Mouse (Mus musculus): ENCODE measurements around the gene Adora3.

DNA sequence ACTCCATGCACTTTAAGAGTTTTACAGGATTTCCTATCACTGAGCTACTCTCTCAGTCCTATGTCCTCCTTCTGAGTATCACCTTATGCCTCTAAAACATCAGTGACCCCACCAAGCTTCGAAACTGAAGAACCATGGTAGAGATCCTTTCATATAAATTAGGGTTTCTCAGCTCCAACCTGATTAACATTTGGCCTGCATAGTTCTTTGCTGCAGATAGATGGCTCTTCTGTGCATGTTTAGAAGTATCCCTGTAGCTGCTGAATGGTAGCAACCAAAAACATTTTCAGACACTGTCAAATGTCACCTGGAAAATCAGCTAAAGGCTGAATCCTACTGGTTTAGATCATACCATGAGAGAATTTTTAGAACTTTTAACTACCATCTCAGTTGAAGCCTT, 86.6 kb downstream of the Adora3 start:
- TF ChIP-seq POLR2A (IDR thresholded peaks at IDR 0.05; ENCODE audit: borderline replicate concordance, insufficient read depth, low read length) = no peak
- TF ChIP-seq CTCF (IDR thresholded peaks at IDR 0.05; ENCODE audit: borderline replicate concordance, insufficient read depth, low read depth, low read length) = no peak
